Mouse (Mus musculus) limb, embryonic 14.5 days (tissue): ENCODE measurements around the gene Kcnq4. TPM values are rescaled to one million over a fixed set of nuclear protein-coding genes. Genes with fewer than 3 reads are reported as not detected.

Source experiments
- ATAC-seq: fragments of 200-750 bp; cut with Nextera tagmentation; 2 replicates; pipeline ENCODE4 v1.8.0; 2017; ENCODE audit warnings: low read depth, moderate number of reproducible peaks, moderate TSS enrichment; ENCODE audit not compliant: low FRiP score
- DNase-seq: peaks from one replicate; pipeline ENCODE4 v3.0.0-alpha.2; 2015; ENCODE audit warnings: low spot score
- H3K27ac ChIP-seq: fragments of 300-500 bp; sonication (generic); replicated peaks from 2 replicates; pipeline ENCODE4 v1.5.1; 2014; ENCODE audit warnings: low read depth, mild to moderate bottlenecking, low read length, moderate library complexity, mixed read lengths
- H3K27me3 ChIP-seq: fragments of 300-500 bp; sonication (generic); 2 replicates; pipeline ENCODE4 v1.6.1; 2014; ENCODE audit warnings: low read length, mixed read lengths; ENCODE audit not compliant: control insufficient read depth, insufficient read depth
- H3K36me3 ChIP-seq: fragments of 300-500 bp; sonication (generic); 2 replicates; pipeline ENCODE4 v1.6.1; 2014; ENCODE audit warnings: mild to moderate bottlenecking, low read length, moderate library complexity, mixed read lengths; ENCODE audit not compliant: control insufficient read depth, insufficient read depth
- H3K4me1 ChIP-seq: fragments of 300-500 bp; sonication (generic); 2 replicates; pipeline ENCODE4 v1.6.1; 2014; ENCODE audit warnings: antibody characterized with exemption, low read length, mixed read lengths; ENCODE audit not compliant: control insufficient read depth, insufficient read depth
- H3K4me2 ChIP-seq: fragments of 300-500 bp; sonication (generic); replicated peaks from 2 replicates; pipeline ENCODE4 v1.6.1; 2014; ENCODE audit warnings: low read depth, mild to moderate bottlenecking, low read length, moderate library complexity; ENCODE audit not compliant: severe bottlenecking
- H3K4me3 ChIP-seq: fragments of 300-500 bp; sonication (generic); replicated peaks from 2 replicates; pipeline ENCODE4 v1.5.1; 2014; ENCODE audit warnings: low read length
- H3K9ac ChIP-seq: fragments of 300-500 bp; sonication (generic); 2 replicates; pipeline ENCODE4 v1.6.1; 2014; ENCODE audit warnings: mild to moderate bottlenecking, low read depth, low read length, moderate library complexity; ENCODE audit not compliant: severe bottlenecking
- H3K9me3 ChIP-seq: fragments of 300-500 bp; sonication (generic); 2 replicates; pipeline ENCODE4 v1.6.1; 2016; ENCODE audit warnings: low read length; ENCODE audit not compliant: control insufficient read depth
- POLR2A ChIP-seq: fragments of 200-500 bp; IDR thresholded peaks from 2 replicates; pipeline ENCODE4 v1.8.0; 2012; ENCODE audit warnings: inconsistent platforms, mild to moderate bottlenecking, moderate library complexity, borderline replicate concordance; ENCODE audit not compliant: insufficient read depth, insufficient read length; ENCODE audit errors: extremely low read depth
- WGBS: fragments of 180-500 bp; shearing (Covaris S2); extraction: QIAGEN DNeasy Blood & Tissue Kit; methylation state at CpG from one replicate; pipeline ENCODE4 v1.1.7; 2014; 5-methylcytosine and 5-hydroxymethylcytosine counted together
- polyA plus RNA-seq, 2 experiments: library from polyadenylated mRNA; depleted of rRNA in 1 of 2; stranded (reverse) in 1 of 2; unstranded in 1 of 2; fragments of >200 nt; fragmentation: Nextera tagmentation in 1 of 2; extraction: Ambion mirVana in 1 of 2; gene quantifications; 2 replicates each; pipeline versions ENCODE4 v1.2.1 to v1.2.3; 2012 to 2014

Gene Kcnq4
- polyA plus RNA-seq, 2 experiments = 4.0 to 8.5 TPM

- 93% methylated on average over 4 of the region's 4 CpGs for WGBS
- no peak for TF ChIP-seq POLR2A
- Histone ChIP-seq H3K4me3 (no peak overlapping the region), H3K27me3 (peaks cover 33% of the 10 kb centered on the region), H3K9ac (no peak overlapping the region), H3K9me3 (no peaks in the 10 kb centered on the region), H3K4me1 (0 out of 2 replicates have a peak, but pooled peaks cover 6% of the 10 kb centered on the region), H3K36me3 (no peaks in the 10 kb centered on the region), H3K4me2 (no peak overlapping the region), H3K27ac (no peak overlapping the region)
- DNase-seq (no peak), ATAC-seq (no peak)
Observed at GRCm38 (mm10) chr4:120668551-120668950, 79.9 kb downstream of the Kcnq4 start.

GRCm38 (mm10) chr4:120667555-120667954, 80.9 kb downstream of the Kcnq4 start:
- WGBS = 13% methylated on average over 10 of the region's 10 CpGs
- H3K9me3 ChIP-seq = no peaks in the 10 kb centered on the region
- H3K27ac ChIP-seq = no peak overlapping the region
- ATAC-seq (no peak), DNase-seq (no peak)
- peaks cover 33% of the 10 kb centered on the region for H3K27me3 ChIP-seq
- peak overlapping the region; percentile 53 for H3K4me3 ChIP-seq
- 0 out of 2 replicates have a peak, but pooled peaks cover 6% of the 10 kb centered on the region for H3K4me1 ChIP-seq
- H3K9ac ChIP-seq = peak overlapping the region; percentile 55; the same call in 1 of the 2 replicates
- H3K36me3 ChIP-seq = no peaks in the 10 kb centered on the region
- peak overlapping the region; percentile 100 for H3K4me2 ChIP-seq
- no peak for TF ChIP-seq POLR2A

GRCm38 (mm10) chr4:120667045-120667501, 81.3 kb downstream of the Kcnq4 start:
- ATAC-seq = peak; percentile 61
- H3K4me2 ChIP-seq = peak overlapping the region; percentile 100
- TF ChIP-seq POLR2A = no peak
- peaks cover 33% of the 10 kb centered on the region for H3K27me3 ChIP-seq
- H3K9ac ChIP-seq = peak overlapping the region; percentile 55
- 1% methylated on average over 34 of the region's 50 CpGs for WGBS
- peak; percentile 41 for DNase-seq
- no peaks in the 10 kb centered on the region for H3K9me3 ChIP-seq
- H3K27ac ChIP-seq = no peak overlapping the region
- peak overlapping the region; percentile 53 for H3K4me3 ChIP-seq
- 0 out of 2 replicates have a peak, but pooled peaks cover 6% of the 10 kb centered on the region for H3K4me1 ChIP-seq
- no peaks in the 10 kb centered on the region for H3K36me3 ChIP-seq

- 0 out of 2 replicates have a peak, but pooled peaks cover 6% of the 10 kb centered on the region for H3K4me1 ChIP-seq
- H3K9ac ChIP-seq = peak within 1 kb of the TSS; percentile 55
- no peaks in the 10 kb centered on the region for H3K36me3 ChIP-seq
- H3K27me3 ChIP-seq = peaks cover 33% of the 10 kb centered on the region
- peak within 1 kb of the TSS; percentile 100 for H3K4me2 ChIP-seq
- no peak within 1 kb of the TSS for H3K27ac ChIP-seq
- ATAC-seq (peak; percentile 88), DNase-seq (peak; percentile 89)
- no peak for TF ChIP-seq POLR2A
- no peaks in the 10 kb centered on the region for H3K9me3 ChIP-seq
- peak within 1 kb of the TSS; percentile 53 for H3K4me3 ChIP-seq
- WGBS = under 1% methylated on average over 40 of the region's 50 CpGs
Observed at GRCm38 (mm10) chr4:120666358-120667024, 81.9 kb downstream of the Kcnq4 start, which contains the start of gene Cited4. Gene Cited4 (plus strand): TSS chr4:120666572.

GRCm38 (mm10) chr4:120665782-120666181, 82.6 kb downstream of the Kcnq4 start:
- no peaks in the 10 kb centered on the region for H3K36me3 ChIP-seq
- TF ChIP-seq POLR2A = no peak
- peaks cover 33% of the 10 kb centered on the region for H3K27me3 ChIP-seq

More at GRCm38 (mm10) chr4:120665782-120666181, 82.6 kb downstream of the Kcnq4 start:
- WGBS = 33% methylated on average over 7 of the region's 7 CpGs
- Histone ChIP-seq H3K4me2 (no peak overlapping the region), H3K9ac (no peak overlapping the region), H3K4me1 (0 out of 2 replicates have a peak, but pooled peaks cover 6% of the 10 kb centered on the region), H3K27ac (no peak overlapping the region), H3K9me3 (no peaks in the 10 kb centered on the region), H3K4me3 (no peak overlapping the region)
- no peak for DNase-seq
- ATAC-seq = no peak
